Mouse (Mus musculus) intestine, postnatal 0 days (tissue): Measurements from ENCODE around the gene Sbf1. TPM values are rescaled to one million over a fixed set of nuclear protein-coding genes. Genes with fewer than 3 reads are reported as not detected.

ENCODE experiments used
- ATAC-seq: fragments of 200-750 bp; cut with Nextera tagmentation; 2 replicates; pipeline ENCODE4 v1.8.0; 2017; ENCODE audit warnings: mild to moderate bottlenecking, moderate TSS enrichment, moderate library complexity
- H3K27ac ChIP-seq: fragments of 300-500 bp; sonication (generic); 2 replicates; pipeline ENCODE4 v1.5.1; 2014; ENCODE audit warnings: mild to moderate bottlenecking, low read depth, low read length, moderate library complexity
- H3K27me3 ChIP-seq: fragments of 300-500 bp; sonication (generic); replicated peaks from 2 replicates; pipeline ENCODE4 v1.6.1; 2014; ENCODE audit warnings: low read length, mixed read lengths; ENCODE audit not compliant: control insufficient read depth, insufficient read depth
- H3K36me3 ChIP-seq: fragments of 300-500 bp; sonication (generic); 2 replicates; pipeline ENCODE4 v1.6.1; 2014; ENCODE audit warnings: mild to moderate bottlenecking, moderate library complexity; ENCODE audit not compliant: control insufficient read depth, insufficient read depth
- H3K4me1 ChIP-seq: fragments of 300-500 bp; sonication (generic); replicated peaks from 2 replicates; pipeline ENCODE4 v1.6.1; 2014; ENCODE audit warnings: antibody characterized with exemption, low read length, mixed read lengths; ENCODE audit not compliant: control insufficient read depth, insufficient read depth
- H3K4me2 ChIP-seq: fragments of 300-500 bp; sonication (generic); replicated peaks from 2 replicates; pipeline ENCODE4 v1.6.1; 2014; ENCODE audit warnings: low read depth, mild to moderate bottlenecking, moderate library complexity
- H3K4me3 ChIP-seq: fragments of 300-500 bp; sonication (generic); 2 replicates; pipeline ENCODE4 v1.5.1; 2014; ENCODE audit warnings: low read depth, low read length
- H3K9ac ChIP-seq: fragments of 300-500 bp; sonication (generic); 2 replicates; pipeline ENCODE4 v1.6.1; 2014; ENCODE audit warnings: mild to moderate bottlenecking, low read depth, low read length
- H3K9me3 ChIP-seq: fragments of 300-500 bp; sonication (generic); 2 replicates; pipeline ENCODE4 v1.6.1; 2016; ENCODE audit warnings: mixed run types; ENCODE audit not compliant: control insufficient read depth
- CTCF ChIP-seq: sonication (generic); IDR thresholded peaks from 2 replicates; pipeline ENCODE4 v1.5.1; 2016; ENCODE audit warnings: low read depth, mild to moderate bottlenecking, control low read depth, antibody characterized with exemption, moderate library complexity
- WGBS: fragments of 180-500 bp; shearing (Covaris S2); extraction: QIAGEN DNeasy Blood & Tissue Kit; methylation state at CpG from one replicate; pipeline ENCODE4 v1.1.7; 2014; 5-methylcytosine and 5-hydroxymethylcytosine counted together
- polyA plus RNA-seq: library from polyadenylated mRNA; unstranded; fragments of >200 nt; fragmentation: Nextera tagmentation; extraction: Ambion mirVana; gene quantifications from 2 replicates; pipeline ENCODE4 v1.2.1, GENCODE M21; 2015

Sbf1 gene
- polyA plus RNA-seq, 1 experiment from 2014 or later = 22.2 TPM

DNA sequence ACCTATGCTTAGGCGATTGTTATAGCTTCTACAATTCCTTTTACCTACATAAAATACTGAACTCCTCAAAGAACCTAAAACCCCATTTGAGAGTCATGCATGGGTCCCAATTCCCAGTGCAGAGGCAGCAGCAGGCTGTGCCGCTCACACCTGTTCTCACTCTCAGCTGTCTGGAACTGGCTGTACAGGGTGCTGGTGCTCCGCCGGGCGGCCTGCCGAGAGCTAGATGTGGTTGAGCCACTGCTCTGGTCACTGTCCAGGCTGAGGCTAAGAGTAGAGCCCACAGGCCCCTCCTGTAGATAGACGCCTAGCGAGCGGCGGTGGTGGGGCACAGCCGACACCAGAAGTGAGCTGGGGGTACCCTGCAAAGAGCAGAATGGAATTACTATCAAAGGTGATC is 25.7 kb downstream of the Sbf1 start:
- H3K4me2 ChIP-seq = no peak overlapping the region
- no peaks in the 10 kb centered on the region for H3K27me3 ChIP-seq
- no peaks in the 10 kb centered on the region for H3K9me3 ChIP-seq
- no peak overlapping the region for H3K4me3 ChIP-seq
- H3K27ac ChIP-seq = no peak overlapping the region
- ATAC-seq = no peak
- no peak for TF ChIP-seq CTCF
- no peaks in the 10 kb centered on the region for H3K4me1 ChIP-seq
- peaks cover 65% of the 10 kb centered on the region for H3K36me3 ChIP-seq
- WGBS = 95% methylated on average over 11 of the region's 11 CpGs
- H3K9ac ChIP-seq = no peak overlapping the region

DNA sequence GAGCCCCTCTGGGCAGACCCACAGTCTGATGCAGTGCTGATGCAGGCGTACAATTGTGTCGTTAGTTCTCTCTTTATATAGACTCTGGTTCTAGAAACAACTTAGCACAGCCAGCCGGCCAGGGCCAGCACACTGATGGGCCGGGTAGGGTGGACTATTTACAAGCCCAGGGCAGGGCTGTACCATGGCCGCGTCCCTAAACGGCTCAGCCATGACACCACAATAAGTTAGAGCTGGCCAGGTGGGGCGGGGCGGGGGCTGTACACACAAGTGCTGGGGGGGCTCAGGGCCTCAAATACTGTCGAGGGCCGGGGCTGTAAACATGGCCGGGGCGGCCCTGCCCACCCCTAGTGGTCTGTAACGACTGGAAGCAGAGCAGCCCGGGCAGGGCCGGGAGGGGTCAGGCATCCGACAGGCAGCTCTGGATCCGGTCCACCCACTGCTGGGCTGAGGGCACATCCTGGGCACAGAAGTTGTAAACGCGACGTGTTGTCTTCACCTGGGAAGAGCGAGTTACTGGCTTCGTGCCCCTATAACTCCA is 26.8 kb downstream of the Sbf1 start:
- no peak for ATAC-seq
- no peak overlapping the region for H3K4me2 ChIP-seq
- no peaks in the 10 kb centered on the region for H3K27me3 ChIP-seq
- no peak overlapping the region for H3K4me3 ChIP-seq
- TF ChIP-seq CTCF = no peak
- H3K9ac ChIP-seq = no peak overlapping the region
- H3K36me3 ChIP-seq = peaks cover 65% of the 10 kb centered on the region
- H3K9me3 ChIP-seq = no peaks in the 10 kb centered on the region
- H3K27ac ChIP-seq = no peak overlapping the region
- WGBS = 81% methylated on average over 23 of the region's 23 CpGs
- H3K4me1 ChIP-seq = no peaks in the 10 kb centered on the region

DNA sequence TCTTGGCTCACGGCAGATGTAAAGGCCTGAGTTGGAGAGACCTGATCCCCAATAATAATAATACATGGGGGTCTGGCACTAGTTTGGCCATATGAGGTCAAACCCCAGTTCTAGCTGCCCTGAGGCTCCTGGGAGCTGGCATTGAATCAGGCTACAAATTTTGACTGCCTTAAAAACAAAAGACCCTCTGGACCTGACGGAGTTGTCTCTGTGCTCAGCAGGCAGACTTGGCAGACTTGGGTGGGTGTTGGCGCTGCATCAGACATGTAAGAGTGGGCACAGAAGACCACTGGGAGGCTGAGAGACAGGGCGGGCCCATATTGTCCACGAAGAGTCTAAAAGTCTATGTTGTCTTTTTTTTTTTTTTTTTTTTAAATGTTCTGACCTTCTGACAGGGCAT is 28.5 kb downstream of the Sbf1 start:
- H3K4me1 ChIP-seq = no peaks in the 10 kb centered on the region
- TF ChIP-seq CTCF = no peak
- peaks cover 74% of the 10 kb centered on the region for H3K36me3 ChIP-seq
- no peak overlapping the region for H3K27ac ChIP-seq
- H3K9ac ChIP-seq = no peak overlapping the region
- no peaks in the 10 kb centered on the region for H3K9me3 ChIP-seq
- no peak for ATAC-seq
- WGBS = 85% methylated on average over 5 of the region's 5 CpGs
- H3K4me3 ChIP-seq = no peak overlapping the region
- H3K27me3 ChIP-seq = no peaks in the 10 kb centered on the region
- no peak overlapping the region for H3K4me2 ChIP-seq

DNA sequence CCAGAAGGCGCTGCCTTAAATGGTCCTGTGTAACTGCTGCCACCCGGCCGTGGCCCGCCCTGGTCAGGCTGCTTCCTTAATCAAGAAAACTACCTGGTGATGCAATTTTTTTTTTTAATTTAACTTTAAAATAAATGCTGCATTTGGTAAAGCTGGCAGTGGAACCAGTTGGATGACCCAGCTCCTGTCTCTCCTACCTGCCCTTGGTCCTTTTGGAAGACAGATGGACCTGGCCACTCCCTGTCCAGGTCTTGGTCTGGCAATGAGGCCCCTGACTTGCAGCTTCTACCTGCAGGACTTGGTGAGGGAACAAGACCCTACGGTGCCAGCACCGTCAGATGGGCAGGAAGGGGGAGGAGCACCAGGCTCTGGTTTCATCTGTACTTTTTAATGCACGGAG is 29.0 kb downstream of the Sbf1 start:
- H3K9me3 ChIP-seq = no peaks in the 10 kb centered on the region

DNA sequence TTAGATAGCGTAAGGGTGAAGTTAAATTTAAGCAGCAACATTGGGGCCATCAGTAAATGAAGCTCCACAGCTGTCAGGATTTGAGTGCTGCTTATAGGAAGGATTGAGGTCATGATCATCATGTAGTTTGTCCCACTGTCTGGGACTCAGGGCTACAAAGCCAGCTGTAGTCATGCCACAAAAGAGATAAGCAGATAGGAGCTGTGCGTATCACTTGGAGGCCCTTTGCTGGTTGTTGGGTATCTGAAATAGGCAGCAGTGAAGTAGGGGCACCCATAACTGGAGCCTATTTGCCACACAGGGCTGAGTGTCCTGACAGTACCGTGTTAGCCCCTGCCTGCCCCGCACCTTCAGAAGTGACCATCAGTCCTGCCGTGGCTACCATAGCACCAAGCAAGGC is 29.6 kb downstream of the Sbf1 start:
- no peaks in the 10 kb centered on the region for H3K4me1 ChIP-seq
- no peak overlapping the region for H3K4me3 ChIP-seq
- no peaks in the 10 kb centered on the region for H3K9me3 ChIP-seq
- no peak overlapping the region for H3K27ac ChIP-seq
- no peak overlapping the region for H3K9ac ChIP-seq
- peaks cover 77% of the 10 kb centered on the region for H3K36me3 ChIP-seq
- H3K27me3 ChIP-seq = no peaks in the 10 kb centered on the region
- no peak for TF ChIP-seq CTCF
- no peak overlapping the region for H3K4me2 ChIP-seq
- ATAC-seq = no peak
- 93% methylated on average over 5 of the region's 5 CpGs for WGBS

More for the DNA sequence above, 29.0 kb downstream of the Sbf1 start:
- WGBS = 69% methylated on average over 7 of the region's 7 CpGs
- no peak for TF ChIP-seq CTCF
- H3K27ac ChIP-seq = no peak overlapping the region
- H3K4me1 ChIP-seq = no peaks in the 10 kb centered on the region
- no peak overlapping the region for H3K4me3 ChIP-seq
- no peak overlapping the region for H3K9ac ChIP-seq
- H3K27me3 ChIP-seq = no peaks in the 10 kb centered on the region
- no peak overlapping the region for H3K4me2 ChIP-seq
- no peak for ATAC-seq
- peaks cover 77% of the 10 kb centered on the region for H3K36me3 ChIP-seq

DNA sequence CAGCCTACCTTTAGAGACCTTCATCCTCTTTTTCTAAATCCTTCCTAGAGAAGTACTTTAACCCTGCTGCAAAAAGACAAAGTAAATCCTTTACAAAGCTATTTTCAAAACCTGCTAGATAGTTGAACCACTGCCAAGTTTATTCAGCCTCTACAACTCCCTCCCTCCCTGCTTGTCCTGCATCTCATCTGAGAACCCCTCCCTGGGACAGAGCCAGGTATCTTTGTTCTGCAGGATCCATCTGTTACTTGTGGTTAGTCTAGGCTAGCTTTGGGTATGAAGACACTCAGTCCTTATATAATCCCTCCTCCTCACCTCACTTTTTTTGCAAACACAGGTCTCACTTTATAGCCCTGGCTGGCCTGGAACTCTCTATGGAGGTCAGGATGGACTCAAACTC is 30.1 kb downstream of the Sbf1 start:
- no peaks in the 10 kb centered on the region for H3K4me1 ChIP-seq
- no peak overlapping the region for H3K4me2 ChIP-seq
- no peaks in the 10 kb centered on the region for H3K27me3 ChIP-seq
- H3K9me3 ChIP-seq = no peaks in the 10 kb centered on the region
- no peak overlapping the region for H3K9ac ChIP-seq
- H3K4me3 ChIP-seq = no peak overlapping the region
- no peak overlapping the region for H3K27ac ChIP-seq
- ATAC-seq = no peak
- TF ChIP-seq CTCF = no peak
- H3K36me3 ChIP-seq = peaks cover 77% of the 10 kb centered on the region

DNA sequence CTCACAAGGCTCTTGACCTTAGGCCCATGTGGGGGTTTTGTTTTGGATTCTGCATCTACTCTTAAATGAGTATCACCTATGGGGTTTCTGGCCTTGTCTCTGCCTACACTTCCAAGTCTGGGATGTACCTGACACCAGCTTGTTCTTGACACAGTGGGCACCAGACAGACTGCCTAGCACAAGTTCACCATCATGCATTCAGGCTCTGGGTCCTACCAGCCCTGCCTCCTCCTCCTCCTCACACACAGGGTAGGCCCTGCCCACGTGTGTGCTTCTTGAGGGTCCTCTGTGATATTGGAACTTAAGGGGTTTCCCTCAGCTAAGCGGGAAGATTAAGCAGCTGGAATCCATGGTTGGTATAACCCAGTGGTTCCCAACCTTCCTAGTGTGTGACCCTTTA is 31.0 kb downstream of the Sbf1 start:
- H3K4me1 ChIP-seq = no peaks in the 10 kb centered on the region
- H3K27me3 ChIP-seq = no peaks in the 10 kb centered on the region
- no peak overlapping the region for H3K4me3 ChIP-seq
- peaks cover 77% of the 10 kb centered on the region for H3K36me3 ChIP-seq
- H3K9ac ChIP-seq = no peak overlapping the region
- H3K9me3 ChIP-seq = no peaks in the 10 kb centered on the region
- no peak for TF ChIP-seq CTCF
- no peak for ATAC-seq
- H3K27ac ChIP-seq = no peak overlapping the region
- H3K4me2 ChIP-seq = no peak overlapping the region
- WGBS = 69% methylated on average over 2 of the region's 2 CpGs
